Mouse (Mus musculus): ENCODE data around the gene Lpcat1.

The Lpcat1 gene

GRCm38 (mm10) chr13:73476796-73477195 is 9.8 kb downstream of the Lpcat1 start:
- DNase-seq (ENCODE audit: low spot score in 2 of 2), result no peak

DNA sequence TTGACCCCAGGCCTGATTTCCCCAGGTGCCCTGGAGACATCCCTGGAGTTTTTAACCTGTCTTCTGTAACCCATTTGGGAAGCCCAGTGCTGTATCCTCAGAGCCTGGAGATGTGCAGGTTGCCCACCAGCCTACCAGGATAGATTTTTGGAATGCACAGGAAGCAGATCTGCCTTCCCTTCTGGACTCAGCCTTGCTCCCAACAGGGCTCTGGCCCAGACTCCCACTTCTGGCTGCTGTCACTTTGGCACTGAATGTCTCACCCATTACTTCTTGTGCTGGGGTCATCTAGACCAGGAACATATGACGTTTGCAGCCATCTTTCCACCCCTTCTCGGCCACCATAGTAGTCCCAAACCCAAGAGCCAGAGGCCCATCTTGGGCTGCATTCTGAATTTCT is 10.8 kb downstream of the Lpcat1 start:
- no peak for DNase-seq (ENCODE audit: low spot score in 2 of 2)

DNA sequence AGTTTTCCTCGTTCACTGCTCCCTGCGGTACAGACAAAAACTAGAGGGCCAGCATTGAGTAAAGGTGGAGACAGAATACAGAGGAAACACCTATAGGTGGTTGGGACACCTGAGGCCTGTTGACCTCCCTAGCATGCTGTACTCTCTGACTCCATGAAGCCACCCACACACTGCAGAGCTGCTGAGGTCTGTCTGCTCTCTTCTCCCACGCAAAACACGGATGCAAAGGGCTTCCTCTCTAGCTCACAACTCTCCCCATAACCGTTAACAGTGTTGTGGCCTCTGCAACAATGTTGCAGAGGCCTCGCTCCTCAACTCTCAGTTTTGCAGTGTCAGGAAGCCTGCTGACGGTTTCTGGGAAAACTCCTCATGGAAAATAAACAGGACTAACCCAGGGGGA is 15.5 kb downstream of the Lpcat1 start:
- no peak for DNase-seq (ENCODE audit: low spot score in 2 of 2)

- no peak for DNase-seq (ENCODE audit: low spot score in 2 of 2)
Measured at GRCm38 (mm10) chr13:73483331-73483730, 16.3 kb downstream of the Lpcat1 start.

GRCm38 (mm10) chr13:73484171-73484570 is 17.2 kb downstream of the Lpcat1 start:
- DNase-seq (ENCODE audit: low spot score in 2 of 2), result no peak

DNA sequence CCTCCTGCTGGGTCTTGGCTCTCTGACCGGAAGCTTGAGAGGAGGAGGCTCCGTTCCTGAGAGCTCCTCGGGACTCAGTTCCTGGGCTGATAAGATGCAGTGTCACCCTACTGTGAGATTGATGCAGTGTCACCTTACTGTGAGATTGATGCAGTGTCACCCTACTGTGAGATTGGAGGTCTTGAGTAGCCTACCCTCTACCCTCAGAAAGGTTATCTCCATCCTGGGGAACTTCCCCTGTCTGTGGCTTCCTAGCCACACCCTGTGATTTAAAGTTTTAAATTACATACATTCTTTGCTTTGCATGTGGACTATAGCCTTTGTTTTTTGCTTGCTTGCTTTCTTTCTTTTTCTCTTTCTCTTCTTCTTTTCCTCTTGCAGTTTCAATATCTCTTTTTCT is 21.1 kb downstream of the Lpcat1 start:
- no peak for DNase-seq (ENCODE audit: low spot score in 2 of 2)

DNA sequence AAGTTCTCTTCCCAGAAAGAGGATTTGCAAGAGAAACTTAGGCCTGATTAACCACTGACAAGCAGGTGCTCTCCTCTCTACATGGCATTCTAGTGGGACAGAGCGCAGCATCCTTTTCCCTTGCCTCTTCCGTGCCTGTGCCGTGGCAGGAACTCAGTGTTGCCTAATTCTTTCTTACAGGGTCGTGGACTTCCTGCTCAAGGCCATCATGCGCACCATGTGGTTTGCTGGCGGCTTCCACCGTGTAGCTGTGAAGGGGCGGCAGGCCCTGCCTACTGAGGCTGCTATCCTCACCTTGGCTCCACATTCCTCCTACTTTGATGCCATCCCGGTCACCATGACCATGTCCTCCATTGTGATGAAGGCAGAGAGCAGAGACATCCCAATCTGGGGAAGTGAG is 21.7 kb downstream of the Lpcat1 start:
- no peak for DNase-seq (ENCODE audit: low spot score in 2 of 2)

DNA sequence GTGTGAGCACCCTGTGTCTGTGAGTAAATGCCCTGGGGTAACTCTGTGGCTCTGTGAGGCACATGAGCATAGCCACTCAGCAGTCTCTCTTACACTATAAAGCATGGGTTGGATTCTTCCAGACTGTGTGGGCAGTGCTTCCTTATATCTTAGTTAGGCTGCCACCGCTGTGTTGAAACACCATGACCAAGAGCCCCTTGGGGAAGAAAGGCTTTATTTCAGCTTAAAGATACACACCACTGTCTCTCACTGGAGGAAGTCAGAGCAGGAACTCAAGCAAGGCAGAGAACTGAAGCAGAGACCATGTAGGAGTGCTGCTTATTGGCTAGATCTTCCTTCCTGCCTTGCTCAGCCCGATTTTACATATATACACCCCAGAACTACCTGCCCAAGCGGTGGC is 23.0 kb downstream of the Lpcat1 start:
- no peak for DNase-seq (ENCODE audit: low spot score in 2 of 2)

DNA sequence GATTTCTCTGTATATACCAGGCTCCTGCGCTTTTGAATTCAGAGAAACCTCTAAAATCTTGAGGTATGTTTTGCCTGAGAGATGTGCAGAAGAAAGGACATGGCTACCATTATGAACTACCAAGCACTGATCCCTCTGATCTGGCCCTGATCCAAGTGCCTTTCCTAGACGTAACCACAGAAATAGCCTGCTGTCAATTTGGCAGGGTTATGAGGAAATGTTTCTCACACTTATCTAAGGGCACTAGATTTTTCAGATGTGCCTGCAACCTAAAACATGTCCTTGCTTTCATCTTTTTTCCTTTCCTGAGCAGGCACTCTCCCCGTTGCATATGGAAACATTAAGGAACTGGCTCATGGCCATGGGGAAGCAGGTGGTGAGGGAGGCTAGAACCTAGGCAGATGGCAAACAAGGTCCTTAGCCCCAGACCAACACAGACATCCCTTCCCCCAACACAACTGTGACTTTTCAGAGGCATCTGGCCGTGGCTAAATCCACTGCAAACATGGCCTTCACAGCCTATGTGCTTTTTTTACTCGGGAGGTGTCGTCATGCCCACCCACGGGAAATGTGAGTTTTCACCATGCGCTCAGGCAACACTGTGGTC is 23.7 kb downstream of the Lpcat1 start:
- peak in 1 of 2 experiments; percentile 64 for DNase-seq (ENCODE audit: low spot score in 2 of 2)

DNA sequence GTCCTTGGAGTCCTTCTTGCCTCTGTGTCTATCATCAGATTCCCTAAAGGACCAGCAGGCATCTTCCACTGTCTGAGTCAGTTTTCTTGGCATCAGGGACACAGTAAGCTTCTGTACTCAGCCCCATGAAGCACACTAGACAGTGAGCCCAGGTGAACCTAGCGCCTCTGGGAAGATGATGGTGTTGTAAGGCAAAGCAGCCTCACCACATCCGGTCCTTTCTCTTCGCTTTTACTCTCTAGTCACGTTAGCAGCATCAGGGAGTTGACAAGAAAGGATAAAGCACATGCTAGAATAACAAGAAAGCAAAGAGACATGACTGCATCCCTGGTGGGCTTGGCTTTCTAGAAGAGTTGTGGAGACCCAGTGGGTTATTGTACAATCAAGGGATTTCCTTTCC is 26.2 kb downstream of the Lpcat1 start:
- no peak for DNase-seq (ENCODE audit: low spot score in 2 of 2)

DNA sequence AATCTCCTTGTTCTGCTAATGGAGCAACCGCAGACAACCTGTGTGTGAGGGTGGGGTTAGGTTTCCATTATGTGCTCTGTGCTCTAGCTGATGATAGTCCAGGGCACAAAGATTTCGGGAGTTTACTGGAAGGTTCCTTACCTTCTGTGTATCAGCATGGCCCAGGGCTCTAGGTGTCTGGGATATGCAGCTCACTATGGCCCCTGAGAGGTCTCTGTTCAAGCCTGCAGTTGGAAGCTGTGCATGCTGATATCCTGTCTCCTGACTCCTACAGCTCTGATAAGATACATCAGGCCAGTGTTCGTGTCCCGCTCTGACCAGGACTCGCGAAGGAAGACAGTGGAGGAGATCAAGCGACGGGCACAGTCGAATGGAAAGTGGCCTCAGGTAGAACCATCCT is 27.5 kb downstream of the Lpcat1 start:
- no peak for DNase-seq (ENCODE audit: low spot score in 2 of 2)

- DNase-seq (ENCODE audit: low spot score in 2 of 2), result no peak
Measured at GRCm38 (mm10) chr13:73496137-73496536, 29.1 kb downstream of the Lpcat1 start.

DNA sequence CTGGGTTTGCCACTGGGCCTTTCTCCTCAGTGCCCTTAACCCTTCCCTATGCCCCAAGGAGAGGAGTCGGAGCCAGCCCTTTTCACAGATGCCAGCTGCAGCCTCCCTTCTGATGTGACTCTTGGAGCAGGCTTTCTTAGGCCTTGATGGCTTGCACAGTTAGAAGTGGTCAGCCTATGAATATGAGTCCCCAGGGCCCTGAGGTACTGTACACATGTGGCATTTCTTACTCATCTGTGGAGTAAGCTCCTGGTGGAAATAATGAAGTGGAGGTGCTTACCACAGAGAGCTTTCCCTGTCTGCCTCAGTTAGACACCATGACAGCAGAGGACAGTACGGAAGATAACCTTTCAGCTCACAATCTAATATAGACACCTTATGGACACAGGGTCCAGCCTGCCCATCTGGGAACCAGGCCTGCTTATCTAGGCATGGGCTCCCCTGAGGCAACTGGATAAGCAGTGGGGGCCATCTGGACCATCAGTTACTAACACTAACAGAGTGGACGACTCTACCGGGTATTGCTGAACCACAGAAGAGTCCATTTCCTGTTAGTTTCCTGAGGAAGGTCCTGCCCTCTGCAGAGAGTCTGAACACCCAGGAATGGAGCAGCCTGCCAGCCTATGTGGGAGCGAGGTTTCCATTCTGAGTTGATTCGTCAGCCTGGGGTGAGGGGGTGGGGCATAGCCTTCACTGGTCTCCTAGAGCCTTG is 33.1 kb downstream of the Lpcat1 start:
- no peak for DNase-seq (ENCODE audit: low spot score in 2 of 2)

DNA sequence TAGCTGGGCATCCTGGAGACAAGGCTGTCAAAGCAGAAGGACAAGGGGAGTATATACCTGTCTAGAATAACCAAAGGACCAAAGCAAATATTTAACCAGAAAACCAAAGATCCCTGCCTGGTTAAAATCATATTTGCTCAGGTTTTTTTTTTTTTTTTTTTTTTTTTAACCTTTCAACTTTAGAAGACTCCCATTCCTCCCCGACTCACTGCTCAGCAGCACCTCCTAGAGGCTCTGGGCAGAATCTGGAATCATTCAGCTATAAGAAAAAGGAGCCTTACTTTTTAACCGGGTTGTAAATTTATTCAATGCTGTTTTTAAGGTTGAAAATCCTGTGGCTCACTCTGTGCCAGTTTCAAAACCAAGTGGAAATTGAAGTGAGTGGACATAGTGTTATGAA is 35.7 kb downstream of the Lpcat1 start:
- DNase-seq (ENCODE audit: low spot score in 2 of 2), result no peak

DNA sequence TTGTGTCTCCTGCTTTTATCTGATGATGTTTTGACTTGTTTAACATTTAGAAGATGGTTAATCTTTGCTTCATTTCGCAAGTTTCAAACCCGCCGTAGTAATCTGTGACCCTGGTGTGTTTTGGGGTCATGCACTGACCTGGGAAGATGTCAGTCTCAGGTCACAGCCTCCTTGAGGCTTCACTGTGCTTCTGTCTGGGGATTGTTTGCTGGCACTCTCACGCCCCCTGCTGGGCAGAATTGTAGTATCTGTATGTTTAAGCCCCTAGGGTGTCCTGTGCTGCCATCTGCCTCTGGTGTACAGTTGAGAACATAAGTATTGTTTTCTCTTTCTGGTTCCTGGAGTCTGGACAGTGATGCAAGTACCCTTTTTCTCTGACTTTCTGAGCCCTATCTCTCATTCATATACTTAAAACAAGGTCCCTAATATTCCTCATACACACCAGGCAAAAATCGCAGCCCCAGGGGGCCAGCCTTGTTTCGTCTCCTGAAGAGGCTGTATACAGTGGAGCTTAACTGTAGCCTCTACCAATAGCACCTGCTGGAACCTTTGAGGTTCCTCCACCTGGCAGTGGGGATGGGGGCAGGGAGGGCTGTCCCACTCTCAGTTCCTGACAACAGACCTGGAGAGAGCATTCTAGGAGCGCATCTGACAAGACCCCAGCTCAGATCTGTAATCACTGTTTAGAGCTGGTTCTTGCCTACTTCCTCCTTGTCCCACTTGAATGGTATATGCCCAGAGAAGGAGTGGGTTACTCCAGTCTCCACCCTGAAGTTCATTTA is 38.9 kb downstream of the Lpcat1 start:
- DNase-seq (ENCODE audit: low spot score in 2 of 2), result peak; percentile 73 to 81

GRCm38 (mm10) chr13:73508817-73509550 is 42.0 kb downstream of the Lpcat1 start:
- DNase-seq (ENCODE audit: low spot score in 2 of 2), result no peak

DNA sequence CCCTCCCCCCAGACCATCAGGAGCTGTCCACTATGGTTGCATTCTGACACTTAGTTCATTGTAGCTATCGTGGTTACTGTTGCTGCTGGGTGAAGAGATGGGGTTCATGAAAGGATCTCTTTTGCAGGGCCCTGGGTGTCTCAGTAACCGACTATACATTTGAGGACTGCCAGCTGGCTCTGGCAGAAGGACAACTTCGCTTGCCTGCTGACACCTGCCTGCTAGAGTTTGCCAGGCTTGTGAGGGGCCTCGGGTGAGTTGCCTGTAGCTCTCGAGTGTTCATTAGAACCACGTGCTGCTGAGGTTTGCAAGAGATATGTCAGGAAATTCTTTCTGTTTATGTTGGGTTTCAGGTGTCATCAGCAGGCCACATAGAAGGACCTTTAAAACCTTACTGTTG is 42.9 kb downstream of the Lpcat1 start:
- no peak for DNase-seq (ENCODE audit: low spot score in 2 of 2)

GRCm38 (mm10) chr13:73512776-73513673 is 46.0 kb downstream of the Lpcat1 start:
- peak; percentile 70 to 85 for DNase-seq (ENCODE audit: low spot score in 2 of 2)

- DNase-seq (ENCODE audit: low spot score in 2 of 2), result no peak
Measured at GRCm38 (mm10) chr13:73516886-73517285, 49.9 kb downstream of the Lpcat1 start.

DNA sequence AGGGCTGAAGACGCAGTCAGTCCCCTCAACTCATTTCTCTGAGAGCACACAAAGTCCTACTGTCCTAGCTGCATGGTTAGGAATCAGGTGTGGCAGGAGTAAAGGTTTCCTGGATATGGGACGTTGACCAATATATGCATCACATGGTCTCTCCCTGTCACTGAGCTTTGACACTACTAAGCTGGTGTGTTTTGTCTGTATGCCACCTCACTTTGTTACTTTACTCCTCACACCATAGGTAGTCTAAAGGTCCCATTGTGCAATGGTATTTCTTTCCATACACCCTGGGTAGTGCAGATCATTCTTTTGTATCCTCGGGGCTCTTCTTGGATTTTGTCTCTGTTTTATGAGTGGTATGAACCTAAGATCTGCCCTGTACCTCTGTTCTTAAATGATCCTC is 66.7 kb downstream of the Lpcat1 start:
- DNase-seq (ENCODE audit: low spot score in 2 of 2), result no peak

GRCm38 (mm10) chr13:73535287-73535686 is 68.3 kb downstream of the Lpcat1 start:
- no peak for DNase-seq (ENCODE audit: low spot score in 2 of 2)

Measured in cerebellum, postnatal 4 days (tissue).